Mouse (Mus musculus): ENCODE measurements around the gene Prex1. TPM values are rescaled to one million over a fixed set of nuclear protein-coding genes. Genes with fewer than 3 reads are reported as not detected.

The Prex1 gene
- polyA plus RNA-seq, 1 experiment from 2014 or later: 9.5 TPM

DNA sequence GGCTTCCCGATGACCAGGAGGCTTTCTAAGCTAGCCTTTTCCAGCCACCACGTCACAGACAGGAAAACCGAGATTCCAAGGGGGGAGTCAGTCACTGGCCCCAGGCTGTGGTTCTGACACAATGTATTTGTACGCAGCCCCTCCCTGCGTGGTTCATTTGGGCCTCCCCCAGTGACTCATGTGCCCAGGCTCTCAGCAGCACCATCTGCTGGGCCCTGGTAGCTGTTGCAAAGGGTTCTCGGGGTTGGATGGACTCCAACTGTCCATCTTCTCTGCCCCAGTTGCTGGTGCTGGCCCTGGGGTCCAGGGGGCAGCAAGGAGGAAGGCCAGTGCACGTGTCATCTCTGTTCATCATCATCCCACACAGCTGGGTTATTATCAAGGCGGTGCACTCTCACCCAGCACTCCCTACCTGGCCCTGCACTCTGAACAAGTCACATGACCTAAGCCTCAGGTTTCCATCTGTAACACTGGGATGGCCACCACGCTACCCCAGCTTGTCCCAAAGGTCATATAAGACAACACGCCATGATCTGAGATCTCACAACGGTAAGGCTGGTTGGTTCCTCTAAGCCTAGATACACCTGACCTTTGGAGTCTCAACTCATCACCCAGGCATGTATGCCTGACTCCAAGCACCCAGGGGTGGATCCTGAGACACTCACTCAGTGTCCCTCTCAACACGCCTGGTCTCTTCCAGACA is 115.0 kb downstream of the Prex1 start:
- H3K27me3 ChIP-seq (ENCODE audit: control insufficient read depth, insufficient read depth, low read length): no peaks in the 10 kb centered on the region
- no peak for ATAC-seq (ENCODE audit: insufficient number of reproducible peaks, insufficient read depth, low FRiP score, low read depth)
- H3K9ac ChIP-seq (ENCODE audit: low read length): no peak overlapping the region
- H3K4me3 ChIP-seq (ENCODE audit: control insufficient read depth in 1 of 2, insufficient read depth in 1 of 2, low read depth in 1 of 2, low read length in 2 of 2): no peak overlapping the region
- no peaks in the 10 kb centered on the region for H3K9me3 ChIP-seq (ENCODE audit: control insufficient read depth, low read length)
- no peak overlapping the region for H3K27ac ChIP-seq (replicated peaks in 1 of 2; ENCODE audit: control insufficient read depth in 1 of 2, insufficient read depth in 1 of 2, low read depth in 2 of 2, low read length in 2 of 2)
- H3K4me2 ChIP-seq (ENCODE audit: low read length): no peak overlapping the region
- H3K4me1 ChIP-seq (ENCODE audit: control insufficient read depth in 2 of 2, insufficient read depth in 2 of 2, low read length in 2 of 2): no peaks in the 10 kb centered on the region
- H3K36me3 ChIP-seq (ENCODE audit: control insufficient read depth, insufficient read depth, low read length): 0 out of 2 replicates have a peak, but pooled peaks cover 5% of the 10 kb centered on the region
- 84% methylated on average over 12 of the region's 12 CpGs for WGBS

GRCm38 (mm10) chr2:166597763-166598162 is 115.9 kb downstream of the Prex1 start:
- no peak for ATAC-seq (ENCODE audit: insufficient number of reproducible peaks, insufficient read depth, low FRiP score, low read depth)
- WGBS: 75% methylated on average over 6 of the region's 6 CpGs

DNA sequence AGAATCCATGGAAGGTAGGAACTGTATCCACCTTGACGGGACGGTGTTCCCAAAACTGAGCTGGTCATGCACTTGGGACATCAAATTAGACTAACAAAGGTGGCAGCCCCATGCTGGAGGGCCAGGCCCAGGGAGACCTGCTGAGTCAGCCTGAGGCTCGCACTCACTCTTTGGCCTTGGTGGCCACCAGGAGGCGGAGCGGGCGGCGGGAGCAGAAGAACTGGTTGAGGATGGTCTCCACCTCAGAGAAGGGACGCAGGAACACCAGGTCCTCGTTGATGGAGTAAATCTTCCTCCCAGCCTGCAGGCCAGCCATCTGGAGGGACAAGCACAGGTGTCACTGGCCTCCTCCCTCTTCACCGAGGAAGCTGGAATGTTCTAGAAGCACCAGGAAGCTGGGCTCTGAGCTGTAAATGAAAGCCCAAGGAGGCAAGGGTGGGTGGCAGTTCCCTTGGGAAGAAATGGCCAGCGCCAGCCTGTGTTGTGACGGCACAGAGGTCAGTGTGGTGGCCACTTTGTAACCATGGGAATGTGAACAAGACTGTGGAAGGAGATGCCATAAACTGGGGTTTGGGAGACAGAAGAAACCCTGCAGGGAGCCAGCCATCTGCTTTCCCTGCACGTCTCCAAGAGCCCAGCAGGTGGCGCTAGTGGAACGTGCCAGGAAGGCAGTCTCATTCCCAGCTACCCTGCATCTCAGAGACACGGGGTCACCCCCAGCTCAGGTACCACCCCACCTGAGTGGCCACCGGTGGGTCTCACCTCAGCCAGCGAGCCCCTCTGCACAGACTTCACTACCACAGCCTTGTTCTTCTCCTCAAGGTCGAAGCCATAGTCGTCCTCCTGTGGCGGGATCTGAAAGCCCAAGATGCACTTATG is 121.4 kb downstream of the Prex1 start:
- no peaks in the 10 kb centered on the region for H3K4me1 ChIP-seq (ENCODE audit: control insufficient read depth in 2 of 2, insufficient read depth in 2 of 2, low read length in 2 of 2)
- H3K9me3 ChIP-seq (ENCODE audit: control insufficient read depth, low read length): no peaks in the 10 kb centered on the region
- H3K36me3 ChIP-seq (ENCODE audit: control insufficient read depth, insufficient read depth, low read length): peaks cover 8% of the 10 kb centered on the region; the same call in 1 of the 2 replicates
- H3K4me2 ChIP-seq (ENCODE audit: low read length): no peak overlapping the region
- no peak overlapping the region for H3K4me3 ChIP-seq (ENCODE audit: control insufficient read depth in 1 of 2, insufficient read depth in 1 of 2, low read depth in 1 of 2, low read length in 2 of 2)
- no peak for ATAC-seq (ENCODE audit: insufficient number of reproducible peaks, insufficient read depth, low FRiP score, low read depth)
- no peak overlapping the region for H3K9ac ChIP-seq (ENCODE audit: low read length)
- no peaks in the 10 kb centered on the region for H3K27me3 ChIP-seq (ENCODE audit: control insufficient read depth, insufficient read depth, low read length)
- H3K27ac ChIP-seq (replicated peaks in 1 of 2; ENCODE audit: control insufficient read depth in 1 of 2, insufficient read depth in 1 of 2, low read depth in 2 of 2, low read length in 2 of 2): no peak overlapping the region
- 42% methylated on average over 21 of the region's 21 CpGs for WGBS

More at GRCm38 (mm10) chr2:166597763-166598162, 115.9 kb downstream of the Prex1 start:
- Histone ChIP-seq H3K9ac (ENCODE audit: low read length) (no peak overlapping the region), H3K9me3 (ENCODE audit: control insufficient read depth, low read length) (no peaks in the 10 kb centered on the region), H3K4me2 (ENCODE audit: low read length) (no peak overlapping the region), H3K27me3 (ENCODE audit: control insufficient read depth, insufficient read depth, low read length) (no peaks in the 10 kb centered on the region), H3K27ac (replicated peaks in 1 of 2; ENCODE audit: control insufficient read depth in 1 of 2, insufficient read depth in 1 of 2, low read depth in 2 of 2, low read length in 2 of 2) (no peak overlapping the region), H3K4me1 (ENCODE audit: control insufficient read depth in 2 of 2, insufficient read depth in 2 of 2, low read length in 2 of 2) (no peaks in the 10 kb centered on the region), H3K36me3 (ENCODE audit: control insufficient read depth, insufficient read depth, low read length) (0 out of 2 replicates have a peak, but pooled peaks cover 5% of the 10 kb centered on the region), H3K4me3 (ENCODE audit: control insufficient read depth in 1 of 2, insufficient read depth in 1 of 2, low read depth in 1 of 2, low read length in 2 of 2) (no peak overlapping the region)

- Histone ChIP-seq H3K27me3 (ENCODE audit: control insufficient read depth, insufficient read depth, low read length) (no peaks in the 10 kb centered on the region), H3K27ac (replicated peaks in 1 of 2; ENCODE audit: control insufficient read depth in 1 of 2, insufficient read depth in 1 of 2, low read depth in 2 of 2, low read length in 2 of 2) (no peak overlapping the region), H3K4me2 (ENCODE audit: low read length) (no peak overlapping the region), H3K36me3 (ENCODE audit: control insufficient read depth, insufficient read depth, low read length) (peaks cover 51% of the 10 kb centered on the region), H3K4me3 (ENCODE audit: control insufficient read depth in 1 of 2, insufficient read depth in 1 of 2, low read depth in 1 of 2, low read length in 2 of 2) (no peak overlapping the region), H3K9me3 (ENCODE audit: control insufficient read depth, low read length) (no peaks in the 10 kb centered on the region), H3K9ac (ENCODE audit: low read length) (no peak overlapping the region), H3K4me1 (ENCODE audit: control insufficient read depth in 2 of 2, insufficient read depth in 2 of 2, low read length in 2 of 2) (no peaks in the 10 kb centered on the region)
- no peak for ATAC-seq (ENCODE audit: insufficient number of reproducible peaks, insufficient read depth, low FRiP score, low read depth)
- 70% methylated on average over 3 of the region's 3 CpGs for WGBS
These were observed 129.1 kb downstream of the Prex1 start for GRCm38 (mm10) chr2:166584491-166584890.

DNA sequence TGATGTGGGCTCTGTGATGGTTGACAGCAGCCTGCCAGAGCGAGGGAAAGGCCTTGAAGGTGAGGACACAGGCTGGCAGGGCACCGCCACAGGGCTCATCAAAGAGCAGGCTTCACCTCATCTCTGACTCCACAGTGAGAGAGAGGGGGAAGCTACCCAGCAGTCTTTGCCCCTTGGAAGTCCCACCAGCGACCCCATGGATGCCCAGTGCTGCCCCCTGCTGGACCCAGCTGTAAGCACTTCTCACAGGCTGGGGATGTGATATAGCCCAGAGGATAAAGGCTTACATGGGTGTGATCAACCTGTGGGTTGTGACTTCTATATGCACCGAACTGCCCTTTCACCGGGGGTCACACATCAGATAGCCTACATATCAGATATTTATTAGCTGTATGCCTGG is 130.3 kb downstream of the Prex1 start:
- H3K9ac ChIP-seq (ENCODE audit: low read length): no peak overlapping the region
- no peak overlapping the region for H3K27ac ChIP-seq (replicated peaks in 1 of 2; ENCODE audit: control insufficient read depth in 1 of 2, insufficient read depth in 1 of 2, low read depth in 2 of 2, low read length in 2 of 2)
- no peaks in the 10 kb centered on the region for H3K4me1 ChIP-seq (ENCODE audit: control insufficient read depth in 2 of 2, insufficient read depth in 2 of 2, low read length in 2 of 2)
- H3K27me3 ChIP-seq (ENCODE audit: control insufficient read depth, insufficient read depth, low read length): no peaks in the 10 kb centered on the region
- ATAC-seq (ENCODE audit: insufficient number of reproducible peaks, insufficient read depth, low FRiP score, low read depth): no peak
- no peak overlapping the region for H3K4me2 ChIP-seq (ENCODE audit: low read length)
- WGBS: 92% methylated on average over 5 of the region's 5 CpGs
- H3K4me3 ChIP-seq (ENCODE audit: control insufficient read depth in 1 of 2, insufficient read depth in 1 of 2, low read depth in 1 of 2, low read length in 2 of 2): no peak overlapping the region
- H3K36me3 ChIP-seq (ENCODE audit: control insufficient read depth, insufficient read depth, low read length): peaks cover 47% of the 10 kb centered on the region
- H3K9me3 ChIP-seq (ENCODE audit: control insufficient read depth, low read length): no peaks in the 10 kb centered on the region

- Histone ChIP-seq H3K4me1 (ENCODE audit: control insufficient read depth in 2 of 2, insufficient read depth in 2 of 2, low read length in 2 of 2) (peaks cover 0 to 9% of the 10 kb centered on the region in 2 experiments; a peak in 2 of 4 replicates), H3K27me3 (ENCODE audit: control insufficient read depth, insufficient read depth, low read length) (no peaks in the 10 kb centered on the region), H3K36me3 (ENCODE audit: control insufficient read depth, insufficient read depth, low read length) (peaks cover 46% of the 10 kb centered on the region), H3K9me3 (ENCODE audit: control insufficient read depth, low read length) (no peaks in the 10 kb centered on the region), H3K4me3 (ENCODE audit: control insufficient read depth in 1 of 2, insufficient read depth in 1 of 2, low read depth in 1 of 2, low read length in 2 of 2) (no peak overlapping the region), H3K27ac (replicated peaks in 1 of 2; ENCODE audit: control insufficient read depth in 1 of 2, insufficient read depth in 1 of 2, low read depth in 2 of 2, low read length in 2 of 2) (no peak overlapping the region), H3K9ac (ENCODE audit: low read length) (no peak overlapping the region), H3K4me2 (ENCODE audit: low read length) (no peak overlapping the region)
- ATAC-seq (ENCODE audit: insufficient number of reproducible peaks, insufficient read depth, low FRiP score, low read depth): no peak
- 87% methylated on average over 21 of the region's 21 CpGs for WGBS
These were observed 131.6 kb downstream of the Prex1 start for GRCm38 (mm10) chr2:166581881-166582583.

- no peaks in the 10 kb centered on the region for H3K27me3 ChIP-seq (ENCODE audit: control insufficient read depth, insufficient read depth, low read length)
- peaks cover 0 to 9% of the 10 kb centered on the region in 2 experiments; a peak in 2 of 4 replicates for H3K4me1 ChIP-seq (ENCODE audit: control insufficient read depth in 2 of 2, insufficient read depth in 2 of 2, low read length in 2 of 2)
- no peak overlapping the region for H3K4me2 ChIP-seq (ENCODE audit: low read length)
- no peak overlapping the region for H3K9ac ChIP-seq (ENCODE audit: low read length)
- no peak overlapping the region for H3K4me3 ChIP-seq (ENCODE audit: control insufficient read depth in 1 of 2, insufficient read depth in 1 of 2, low read depth in 1 of 2, low read length in 2 of 2)
- no peaks in the 10 kb centered on the region for H3K9me3 ChIP-seq (ENCODE audit: control insufficient read depth, low read length)
- WGBS: 89% methylated on average over 5 of the region's 5 CpGs
- H3K36me3 ChIP-seq (ENCODE audit: control insufficient read depth, insufficient read depth, low read length): peaks cover 36% of the 10 kb centered on the region
- no peak overlapping the region for H3K27ac ChIP-seq (replicated peaks in 1 of 2; ENCODE audit: control insufficient read depth in 1 of 2, insufficient read depth in 1 of 2, low read depth in 2 of 2, low read length in 2 of 2)
- no peak for ATAC-seq (ENCODE audit: insufficient number of reproducible peaks, insufficient read depth, low FRiP score, low read depth)
These were observed 133.8 kb downstream of the Prex1 start for GRCm38 (mm10) chr2:166579793-166580192.
